16 mouse cellular contexts compared by ENCODE assay signal in the genomic region with DNA sequence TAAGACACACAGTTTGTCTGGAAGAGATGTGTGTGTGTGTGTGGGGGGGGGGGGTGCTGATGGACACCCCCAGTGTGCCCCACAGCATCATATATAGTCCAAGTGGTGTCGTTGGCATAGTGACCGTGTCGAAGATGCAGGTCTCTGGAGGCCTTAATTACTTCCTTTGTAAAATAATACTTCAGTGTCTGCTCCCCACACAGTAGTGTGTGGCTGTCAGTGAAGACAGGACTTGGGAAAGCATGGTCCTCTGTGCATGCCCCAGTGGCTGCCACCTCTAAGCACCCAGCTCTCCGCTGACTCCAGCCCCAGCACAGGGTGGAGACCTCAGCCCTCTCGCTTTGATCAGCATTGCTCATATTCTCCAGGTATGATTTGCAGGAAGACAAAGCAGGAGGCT.
DNase-seq lines count a peak whose midpoint lies in the region; ATAC-seq and TF ChIP-seq lines count a peak whose summit lies in the region.
"Had no signal": no experiment of that assay in that cellular context is flagged by ENCODE, and none has a peak within 500 bp of the region (broad histone marks: within the 10 kb centered on the region; RNA-seq: fewer than 3 reads in every experiment).

No protein-coding gene starts in this region.

- no peak for TF ChIP-seq CTCF in kidney, adult 2 months (conservative IDR thresholded peaks at IDR 0.05; ENCODE audit: insufficient read depth, insufficient read length, low read depth, low read length)

- H3K27me3 ChIP-seq in kidney, embryonic 15.5 days = no peaks in the 10 kb centered on the region
- no peaks in the 10 kb centered on the region for H3K27me3 ChIP-seq in kidney, adult 2 months (replicated peaks; ENCODE audit: control insufficient read depth, insufficient read depth, low read length)
- no peaks in the 10 kb centered on the region for H3K27me3 ChIP-seq in embryonic facial prominence, embryonic 13.5 days
- no peaks in the 10 kb centered on the region for H3K27me3 ChIP-seq in hindbrain, embryonic 14.5 days (ENCODE audit: control insufficient read depth, insufficient read depth, low read length)
- no peaks in the 10 kb centered on the region for H3K27me3 ChIP-seq in midbrain, embryonic 15.5 days (replicated peaks)
- H3K27me3 ChIP-seq: intestine, embryonic 15.5 days; limb, embryonic 12.5 days had no signal

- H3K4me3 ChIP-seq in kidney, embryonic 15.5 days (replicated peaks) = no peak overlapping the region
- no peak overlapping the region for H3K4me3 ChIP-seq in kidney, adult 2 months (ENCODE audit: insufficient read depth, low read depth, low read length)
- H3K4me3 ChIP-seq in embryonic facial prominence, embryonic 13.5 days = no peak overlapping the region
- no peak overlapping the region for H3K4me3 ChIP-seq in hindbrain, embryonic 14.5 days (replicated peaks; ENCODE audit: low read length)
- H3K4me3 ChIP-seq in midbrain, embryonic 15.5 days = no peak overlapping the region
- H3K4me3 ChIP-seq: erythroblast, embryonic 14.5 days; intestine, embryonic 15.5 days; left cerebral cortex, adult 2 months; limb, embryonic 12.5 days had no signal

- ATAC-seq in kidney, embryonic 15.5 days (replicated peaks; ENCODE audit: low FRiP score) = peak; percentile 59; the same call in 1 of the 2 replicates
- no peak for ATAC-seq in embryonic facial prominence, embryonic 13.5 days (ENCODE audit: insufficient number of reproducible peaks, insufficient read depth, low FRiP score, low TSS enrichment, low read depth)
- ATAC-seq in hindbrain, embryonic 14.5 days (ENCODE audit: low FRiP score) = no peak
- peak; percentile 44; the same call in 1 of the 2 replicates for ATAC-seq in midbrain, embryonic 15.5 days (replicated peaks)
- ATAC-seq: CD4-positive, CD25-positive, alpha-beta regulatory T cell, adult 4 months had no signal

- WGBS in kidney, embryonic 15.5 days = 36% methylated on average over 5 of the region's 5 CpGs
- WGBS in kidney, adult 2 months = 45% methylated on average over 5 of the region's 5 CpGs
- WGBS in embryonic facial prominence, embryonic 13.5 days = 47% methylated on average over 5 of the region's 5 CpGs
- WGBS in hindbrain, embryonic 14.5 days = 60% methylated on average over 5 of the region's 5 CpGs
- 62% methylated on average over 5 of the region's 5 CpGs for WGBS in midbrain, embryonic 15.5 days

- H3K4me2 ChIP-seq in kidney, embryonic 15.5 days = 0 out of 2 replicates have a peak overlapping the region, but pooled peaks have one; percentile 7
- no peak overlapping the region for H3K4me2 ChIP-seq in embryonic facial prominence, embryonic 13.5 days
- H3K4me2 ChIP-seq in hindbrain, embryonic 14.5 days (replicated peaks) = no peak overlapping the region
- no peak overlapping the region for H3K4me2 ChIP-seq in midbrain, embryonic 15.5 days
- H3K4me2 ChIP-seq: limb, embryonic 12.5 days had no signal

- no peaks in the 10 kb centered on the region for H3K36me3 ChIP-seq in kidney, embryonic 15.5 days
- no peaks in the 10 kb centered on the region for H3K36me3 ChIP-seq in kidney, adult 2 months (ENCODE audit: control insufficient read depth, insufficient read depth, low read length)
- H3K36me3 ChIP-seq in embryonic facial prominence, embryonic 13.5 days = no peaks in the 10 kb centered on the region
- H3K36me3 ChIP-seq in hindbrain, embryonic 14.5 days (replicated peaks; ENCODE audit: control insufficient read depth, insufficient read depth) = no peaks in the 10 kb centered on the region; the same call in 1 of the 2 replicates
- no peaks in the 10 kb centered on the region for H3K36me3 ChIP-seq in midbrain, embryonic 15.5 days (replicated peaks)
- H3K36me3 ChIP-seq: intestine, embryonic 15.5 days; limb, embryonic 12.5 days had no signal

- no peak for TF ChIP-seq POLR2A in kidney, adult 2 months (IDR thresholded peaks at IDR 0.05; ENCODE audit: low read depth, low read length)

- peaks cover 28% of the 10 kb centered on the region for H3K4me1 ChIP-seq in kidney, embryonic 15.5 days
- H3K4me1 ChIP-seq in kidney, adult 2 months (ENCODE audit: control insufficient read depth, insufficient read depth, low read length) = peaks cover 19% of the 10 kb centered on the region
- H3K4me1 ChIP-seq in embryonic facial prominence, embryonic 13.5 days = peaks cover 20% of the 10 kb centered on the region
- H3K4me1 ChIP-seq in hindbrain, embryonic 14.5 days (replicated peaks; ENCODE audit: control insufficient read depth, insufficient read depth, low read length) = peaks cover 18% of the 10 kb centered on the region
- H3K4me1 ChIP-seq in midbrain, embryonic 15.5 days = peaks cover 8% of the 10 kb centered on the region

- H3K9me3 ChIP-seq in kidney, embryonic 15.5 days (replicated peaks) = no peaks in the 10 kb centered on the region
- H3K9me3 ChIP-seq in embryonic facial prominence, embryonic 13.5 days = no peaks in the 10 kb centered on the region
- H3K9me3 ChIP-seq in hindbrain, embryonic 14.5 days (ENCODE audit: control insufficient read depth, low read length) = no peaks in the 10 kb centered on the region
- H3K9me3 ChIP-seq in midbrain, embryonic 15.5 days = no peaks in the 10 kb centered on the region
- H3K9me3 ChIP-seq: intestine, embryonic 15.5 days; limb, embryonic 12.5 days had no signal

- H3K9ac ChIP-seq in kidney, embryonic 15.5 days = no peak overlapping the region
- H3K9ac ChIP-seq in embryonic facial prominence, embryonic 13.5 days = no peak overlapping the region
- H3K9ac ChIP-seq in hindbrain, embryonic 14.5 days = no peak overlapping the region
- H3K9ac ChIP-seq in midbrain, embryonic 15.5 days = no peak overlapping the region
- H3K9ac ChIP-seq: intestine, embryonic 15.5 days; limb, embryonic 12.5 days had no signal

- no peak for DNase-seq in kidney, adult 2 months
- DNase-seq in hindbrain, embryonic 14.5 days (ENCODE audit: low spot score) = no peak
- DNase-seq in heart, postnatal 25 days (ENCODE audit: low spot score) = no peak
- no peak for DNase-seq in lung, postnatal 25 days (ENCODE audit: low spot score)
- DNase-seq: adrenal gland, postnatal 25 days; cerebellum, adult 8-10 months; gastrocnemius, postnatal 14 days; thymus, postnatal 14 days had no signal

- intact Hi-C loops in heart, postnatal 25 days (cut with DNase I) = no loop called here

- peak overlapping the region; percentile 63 for H3K27ac ChIP-seq in kidney, embryonic 15.5 days
- no peak overlapping the region for H3K27ac ChIP-seq in kidney, adult 2 months (ENCODE audit: insufficient read depth, low read depth, low read length)
- H3K27ac ChIP-seq in embryonic facial prominence, embryonic 13.5 days = peak overlapping the region; percentile 40; the same call in 1 of the 2 replicates
- H3K27ac ChIP-seq in hindbrain, embryonic 14.5 days = 0 out of 2 replicates have a peak overlapping the region, but pooled peaks have one; percentile 66
- H3K27ac ChIP-seq in midbrain, embryonic 15.5 days = peak overlapping the region; percentile 56
- H3K27ac ChIP-seq: intestine, embryonic 15.5 days; left cerebral cortex, adult 2 months; limb, embryonic 12.5 days had no signal

Comparison
In these comparisons a context has a peak if more than half of its experiments do, and no peak if none do; other contexts are left out.
1. ATAC-seq: peak in kidney, embryonic 15.5 days (single experiment) and midbrain, embryonic 15.5 days (single experiment); none in embryonic facial prominence, embryonic 13.5 days (single experiment) and hindbrain, embryonic 14.5 days (single experiment).